Mouse (Mus musculus) intestine, embryonic 16.5 days (tissue): ENCODE results near the gene Edem2. TPM values are rescaled to one million over a fixed set of nuclear protein-coding genes. Genes with fewer than 3 reads are reported as not detected.

Source experiments
- ATAC-seq: fragments of 200-750 bp; cut with Nextera tagmentation; 2 replicates; pipeline ENCODE4 v1.8.0; 2017; ENCODE audit warnings: moderate TSS enrichment, moderate library complexity
- H3K27ac ChIP-seq: fragments of 300-500 bp; sonication (generic); 2 replicates; pipeline ENCODE4 v1.5.1; 2014; ENCODE audit warnings: mild to moderate bottlenecking, low read length
- H3K27me3 ChIP-seq: fragments of 300-500 bp; sonication (generic); replicated peaks from 2 replicates; pipeline ENCODE4 v1.6.1; 2014; ENCODE audit warnings: low read length, control low read depth, mixed read lengths; ENCODE audit not compliant: control insufficient read depth, insufficient read depth
- H3K36me3 ChIP-seq: fragments of 300-500 bp; sonication (generic); 2 replicates; pipeline ENCODE4 v1.6.1; 2014; ENCODE audit warnings: low read length, control low read depth; ENCODE audit not compliant: control insufficient read depth, insufficient read depth
- H3K4me1 ChIP-seq: fragments of 300-500 bp; sonication (generic); 2 replicates; pipeline ENCODE4 v1.6.1; 2014; ENCODE audit warnings: low read length, control low read depth, mixed read lengths; ENCODE audit not compliant: control insufficient read depth, insufficient read depth
- H3K4me2 ChIP-seq: fragments of 300-500 bp; sonication (generic); 2 replicates; pipeline ENCODE4 v1.6.1; 2014; ENCODE audit warnings: low read depth, low read length, control low read depth
- H3K4me3 ChIP-seq: fragments of 300-500 bp; sonication (generic); 2 replicates; pipeline ENCODE4 v1.5.1; 2014; ENCODE audit warnings: mild to moderate bottlenecking, low read length
- H3K9ac ChIP-seq: fragments of 300-500 bp; sonication (generic); 2 replicates; pipeline ENCODE4 v1.6.1; 2014; ENCODE audit warnings: low read depth, low read length
- H3K9me3 ChIP-seq: fragments of 300-500 bp; sonication (generic); 2 replicates; pipeline ENCODE4 v1.6.1; 2016; ENCODE audit warnings: low read length, control low read depth; ENCODE audit not compliant: control insufficient read depth
- WGBS: fragments of 180-500 bp; shearing (Covaris S2); extraction: QIAGEN DNeasy Blood & Tissue Kit; methylation state at CpG from one replicate; pipeline ENCODE4 v1.1.7; 2014; 5-methylcytosine and 5-hydroxymethylcytosine counted together
- polyA plus RNA-seq: library from polyadenylated mRNA; unstranded; fragments of >200 nt; fragmentation: Nextera tagmentation; extraction: Ambion mirVana; gene quantifications from 2 replicates; pipeline ENCODE4 v1.2.1, GENCODE M21; 2015

Edem2 gene
- 85.7 and 94.6 TPM in 2 replicates for polyA plus RNA-seq

- ATAC-seq = peak; percentile 94
- H3K27ac ChIP-seq = peak within 1 kb of the TSS; percentile 4; the same call in 1 of the 2 replicates
- no peaks in the 10 kb centered on the region for H3K36me3 ChIP-seq
- H3K9me3 ChIP-seq = no peaks in the 10 kb centered on the region
- under 1% methylated on average over 31 of the region's 33 CpGs for WGBS
- H3K4me2 ChIP-seq = peak within 1 kb of the TSS; percentile 88
- H3K9ac ChIP-seq = peak within 1 kb of the TSS; percentile 84
- peaks cover 10% of the 10 kb centered on the region; the same call in 1 of the 2 replicates for H3K4me1 ChIP-seq
- H3K27me3 ChIP-seq = no peaks in the 10 kb centered on the region
- H3K4me3 ChIP-seq = peak within 1 kb of the TSS; percentile 88
Observed at GRCm38 (mm10) chr2:155729158-155729645, at the start of gene Edem2. TSS of gene Edem2 (minus strand) at chr2:155729475.

- H3K27me3 ChIP-seq = peaks cover 24% of the 10 kb centered on the region; the same call in 1 of the 2 replicates
- 35% methylated on average over 7 of the region's 7 CpGs for WGBS
- ATAC-seq = no peak
- H3K36me3 ChIP-seq = no peaks in the 10 kb centered on the region
- H3K4me1 ChIP-seq = 0 out of 2 replicates have a peak, but pooled peaks cover 5% of the 10 kb centered on the region
- no peak overlapping the region for H3K9ac ChIP-seq
- H3K27ac ChIP-seq = no peak overlapping the region
- no peaks in the 10 kb centered on the region for H3K9me3 ChIP-seq
- no peak overlapping the region for H3K4me2 ChIP-seq
- H3K4me3 ChIP-seq = no peak overlapping the region
Observed at GRCm38 (mm10) chr2:155779066-155779465, 49.8 kb upstream of the Edem2 start.

- no peak for ATAC-seq
- H3K27me3 ChIP-seq = peaks cover 34% of the 10 kb centered on the region; the same call in 1 of the 2 replicates
Observed at GRCm38 (mm10) chr2:155778004-155778403, 48.7 kb upstream of the Edem2 start.

GRCm38 (mm10) chr2:155777688-155777985 lies 48.4 kb upstream of the Edem2 start:
- WGBS = 78% methylated on average over 4 of the region's 4 CpGs
- Histone ChIP-seq H3K4me2 (no peak overlapping the region), H3K9me3 (no peaks in the 10 kb centered on the region), H3K27ac (no peak overlapping the region), H3K36me3 (no peaks in the 10 kb centered on the region), H3K9ac (no peak overlapping the region), H3K4me3 (no peak overlapping the region), H3K27me3 (peaks cover 36% of the 10 kb centered on the region; the same call in 1 of the 2 replicates), H3K4me1 (0 out of 2 replicates have a peak, but pooled peaks cover 5% of the 10 kb centered on the region)
- no peak for ATAC-seq

More at GRCm38 (mm10) chr2:155778004-155778403, 48.7 kb upstream of the Edem2 start:
- Histone ChIP-seq H3K9ac (no peak overlapping the region), H3K4me2 (no peak overlapping the region), H3K4me3 (no peak overlapping the region), H3K9me3 (no peaks in the 10 kb centered on the region), H3K36me3 (no peaks in the 10 kb centered on the region), H3K27ac (no peak overlapping the region), H3K4me1 (0 out of 2 replicates have a peak, but pooled peaks cover 5% of the 10 kb centered on the region)
- 67% methylated on average over 6 of the region's 6 CpGs for WGBS

GRCm38 (mm10) chr2:155776824-155777687 lies 47.8 kb upstream of the Edem2 start:
- 0 out of 2 replicates have a peak, but pooled peaks cover 5% of the 10 kb centered on the region for H3K4me1 ChIP-seq
- 59% methylated on average over 10 of the region's 10 CpGs for WGBS
- no peaks in the 10 kb centered on the region for H3K36me3 ChIP-seq
- peaks cover 36% of the 10 kb centered on the region; the same call in 1 of the 2 replicates for H3K27me3 ChIP-seq
- no peak for ATAC-seq
- H3K9me3 ChIP-seq = no peaks in the 10 kb centered on the region
- H3K4me3 ChIP-seq = no peak overlapping the region
- no peak overlapping the region for H3K9ac ChIP-seq
- no peak overlapping the region for H3K27ac ChIP-seq
- H3K4me2 ChIP-seq = no peak overlapping the region

GRCm38 (mm10) chr2:155775685-155776263 lies 46.5 kb upstream of the Edem2 start:
- ATAC-seq = peak; percentile 85
- Histone ChIP-seq H3K27ac (no peak overlapping the region), H3K4me2 (peak overlapping the region; percentile 97), H3K27me3 (peaks cover 36% of the 10 kb centered on the region; the same call in 1 of the 2 replicates), H3K9me3 (no peaks in the 10 kb centered on the region), H3K4me3 (peak overlapping the region; percentile 62), H3K36me3 (no peaks in the 10 kb centered on the region), H3K4me1 (0 out of 2 replicates have a peak, but pooled peaks cover 5% of the 10 kb centered on the region), H3K9ac (peak overlapping the region; percentile 14; the same call in 1 of the 2 replicates)
- WGBS = 2% methylated on average over 43 of the region's 44 CpGs

- Histone ChIP-seq H3K9me3 (no peaks in the 10 kb centered on the region), H3K9ac (peak within 1 kb of the TSS; percentile 14; the same call in 1 of the 2 replicates), H3K27ac (no peak within 1 kb of the TSS), H3K4me1 (0 out of 2 replicates have a peak, but pooled peaks cover 5% of the 10 kb centered on the region), H3K36me3 (no peaks in the 10 kb centered on the region), H3K4me3 (peak within 1 kb of the TSS; percentile 62), H3K27me3 (peaks cover 36% of the 10 kb centered on the region; the same call in 1 of the 2 replicates), H3K4me2 (peak within 1 kb of the TSS; percentile 97)
- WGBS = 2% methylated on average over 74 of the region's 100 CpGs
- ATAC-seq = peak; percentile 66
Observed at GRCm38 (mm10) chr2:155774927-155775684, 45.8 kb upstream of the Edem2 start, which contains the start of gene Mmp24. TSS of gene Mmp24 (plus strand) at chr2:155775342.

GRCm38 (mm10) chr2:155774261-155774926 lies 45.1 kb upstream of the Edem2 start:
- Histone ChIP-seq H3K9me3 (no peaks in the 10 kb centered on the region), H3K4me2 (no peak overlapping the region), H3K4me1 (0 out of 2 replicates have a peak, but pooled peaks cover 5% of the 10 kb centered on the region), H3K27ac (no peak overlapping the region), H3K27me3 (peaks cover 36% of the 10 kb centered on the region; the same call in 1 of the 2 replicates), H3K9ac (no peak overlapping the region), H3K36me3 (no peaks in the 10 kb centered on the region), H3K4me3 (no peak overlapping the region)
- 51% methylated on average over 11 of the region's 11 CpGs for WGBS
- no peak for ATAC-seq
